Mouse (Mus musculus) c-Kit-negative CD71-positive TER-119-positive erythroid progenitor cells, embryonic 14.5 days (primary cell): Measurements from ENCODE around the gene Cyp2b9.
"Not testable (repeated sequence)": the region's sequence is repeated elsewhere in the genome, so short reads cannot be mapped to it uniquely, and the experiment has no call there.

Experiments used
- DNase-seq: peaks from one replicate; pipeline ENCODE4 v3.0.0-alpha.2; 2013; ENCODE audit warnings: low read depth, low spot score

Gene Cyp2b9

GRCm38 (mm10) chr7:26173111-26173510 lies at the start of gene Cyp2b9:
Gene Cyp2b9, plus strand, starts transcription at chr7:26173411.
- DNase-seq = not testable (repeated sequence)

- DNase-seq = not testable (repeated sequence)
Observed at GRCm38 (mm10) chr7:26139623-26140022, 33.6 kb upstream of the Cyp2b9 start.

GRCm38 (mm10) chr7:26143657-26144056 lies 29.6 kb upstream of the Cyp2b9 start:
- DNase-seq = not testable (repeated sequence)

GRCm38 (mm10) chr7:26168765-26169536 lies 4.3 kb upstream of the Cyp2b9 start:
- not testable (repeated sequence) for DNase-seq

GRCm38 (mm10) chr7:26201083-26201482 lies 27.9 kb downstream of the Cyp2b9 start:
- DNase-seq = no peak

GRCm38 (mm10) chr7:26260034-26260433 lies 86.8 kb downstream of the Cyp2b9 start, which contains the start of gene Vmn1r184:
Gene Vmn1r184, plus strand, starts transcription at chr7:26260334.
- DNase-seq = not testable (repeated sequence)
